Comparison of ENCODE assay signal across 20 mouse cellular contexts in genomic region chr13:52475264-52475663, GRCm38 (mm10).
"Had no signal": no experiment of that assay in that cellular context is flagged by ENCODE, and none has a peak within 500 bp of the region (broad histone marks: within the 10 kb centered on the region; RNA-seq: fewer than 3 reads in every experiment).

No protein-coding gene starts in this region.

- H3K27me3 ChIP-seq: liver, embryonic 13.5 days; liver, embryonic 15.5 days; midbrain, embryonic 12.5 days; neural tube, embryonic 13.5 days; neural tube, embryonic 15.5 days had no signal

- DNase-seq: liver; liver, embryonic 13.5 days; liver, postnatal 0 days; midbrain, embryonic 14.5 days; retina, postnatal 1 day; right cerebral cortex, adult 18-20 months; right cerebral cortex, postnatal 25 days; right cerebral cortex, postnatal 4 days; spleen, adult 18-20 months; thymus, adult 18-20 months; thymus, postnatal 14 days; thymus, postnatal 36 days had no signal

- H3K4me2 ChIP-seq: liver, embryonic 11.5 days; liver, embryonic 13.5 days; liver, embryonic 15.5 days; midbrain, embryonic 12.5 days; neural tube, embryonic 13.5 days; neural tube, embryonic 15.5 days had no signal

- H3K9ac ChIP-seq: liver, embryonic 13.5 days; liver, embryonic 15.5 days; liver, postnatal 0 days; midbrain, embryonic 12.5 days; neural tube, embryonic 13.5 days; neural tube, embryonic 15.5 days had no signal

- H3K27ac ChIP-seq: liver, embryonic 13.5 days; liver, embryonic 15.5 days; midbrain, embryonic 10.5 days; midbrain, embryonic 12.5 days; neural tube, embryonic 13.5 days; neural tube, embryonic 15.5 days had no signal

- H3K4me1 ChIP-seq: liver, embryonic 13.5 days; liver, embryonic 15.5 days had no signal

- H3K9me3 ChIP-seq: liver, embryonic 13.5 days; liver, embryonic 15.5 days; midbrain, embryonic 10.5 days; midbrain, embryonic 12.5 days; neural tube, embryonic 13.5 days; neural tube, embryonic 15.5 days had no signal

- H3K36me3 ChIP-seq: liver, embryonic 13.5 days; liver, embryonic 15.5 days; midbrain, embryonic 10.5 days; midbrain, embryonic 12.5 days; neural tube, embryonic 13.5 days; neural tube, embryonic 15.5 days had no signal

- ATAC-seq: liver, postnatal 0 days; midbrain, embryonic 16.5 days had no signal

- H3K4me3 ChIP-seq: liver, embryonic 13.5 days; liver, embryonic 15.5 days; midbrain, embryonic 10.5 days; midbrain, embryonic 12.5 days; myocyte; neural tube, embryonic 13.5 days; neural tube, embryonic 15.5 days had no signal
